Mouse (Mus musculus): Measurements from ENCODE around the gene Theg.

GRCm38 (mm10) chr10:79607892-79608291, 20.8 kb upstream of the Theg start:
- TF ChIP-seq CTCF (IDR thresholded peaks at IDR 0.05; ENCODE audit: low read depth, low read length) (no peak), GATA1 (IDR thresholded peaks at IDR 0.05; ENCODE audit: borderline replicate concordance, low read length) (no peak), POLR2AphosphoS5 (IDR thresholded peaks at IDR 0.05; ENCODE audit: insufficient replicate concordance, low read depth, low read length) (no peak), TAL1 (conservative IDR thresholded peaks at IDR 0.05; ENCODE audit: low read depth, low read length) (no peak)
